Mouse (Mus musculus): ENCODE data around the gene Gns. TPM values are rescaled to one million over a fixed set of nuclear protein-coding genes. Genes with fewer than 3 reads are reported as not detected.

Gene Gns
- 20.8 TPM for polyA plus RNA-seq (2017; shearing (Covaris generic))

GRCm38 (mm10) chr10:121364801-121365564 is at the start of gene Gns:
TSS of gene Gns (plus strand) at chr10:121365090.

GRCm38 (mm10) chr10:121351066-121351581 is 13.8 kb upstream of the Gns start, which contains the start of gene Tbc1d30:
TSS of gene Tbc1d30 (minus strand) at chr10:121351278.

Other genes with a start within 250 kb of the Gns start
- gene Tbc1d30, start 13.8 kb upstream of the Gns start, polyA plus RNA-seq (2017; shearing (Covaris generic)), result 6.1 TPM
- 31.8 TPM for gene Rassf3, start 111.3 kb downstream of the Gns start, polyA plus RNA-seq (2017; shearing (Covaris generic))
- 80.4 TPM for gene Tbk1, start 221.7 kb downstream of the Gns start, polyA plus RNA-seq (2017; shearing (Covaris generic))